Mouse (Mus musculus) neural tube, embryonic 11.5 days (tissue): ENCODE data around the gene Camkv. TPM values are rescaled to one million over a fixed set of nuclear protein-coding genes. Genes with fewer than 3 reads are reported as not detected.

Source experiments
- ATAC-seq: fragments of 200-750 bp; cut with Nextera tagmentation; 2 replicates; pipeline ENCODE4 v1.8.0; 2017; ENCODE audit warnings: moderate number of reproducible peaks, mild to moderate bottlenecking, moderate TSS enrichment, moderate library complexity; ENCODE audit not compliant: insufficient read depth, low FRiP score, low TSS enrichment
- DNase-seq: peaks from one replicate; pipeline ENCODE4 v3.0.0-alpha.2; 2015; ENCODE audit warnings: low spot score
- H3K27ac ChIP-seq: fragments of 300-500 bp; sonication (generic); 2 replicates; pipeline ENCODE4 v1.5.1; 2014; ENCODE audit warnings: low read depth, mild to moderate bottlenecking, low read length
- H3K27me3 ChIP-seq: fragments of 300-500 bp; sonication (generic); 2 replicates; pipeline ENCODE4 v1.6.1; 2014; ENCODE audit warnings: mild to moderate bottlenecking, low read length, mixed read lengths; ENCODE audit not compliant: control insufficient read depth, insufficient read depth
- H3K36me3 ChIP-seq: fragments of 300-500 bp; sonication (generic); 2 replicates; pipeline ENCODE4 v1.6.1; 2014; ENCODE audit warnings: mild to moderate bottlenecking, low read length, moderate library complexity, mixed read lengths; ENCODE audit not compliant: control insufficient read depth, insufficient read depth
- H3K4me1 ChIP-seq: fragments of 300-500 bp; sonication (generic); 2 replicates; pipeline ENCODE4 v1.6.1; 2014; ENCODE audit warnings: low read length, mixed read lengths; ENCODE audit not compliant: control insufficient read depth, insufficient read depth
- H3K4me2 ChIP-seq: fragments of 300-500 bp; sonication (generic); 2 replicates; pipeline ENCODE4 v1.6.1; 2014; ENCODE audit warnings: low read depth, mild to moderate bottlenecking, moderate library complexity
- H3K4me3 ChIP-seq: fragments of 300-500 bp; sonication (generic); 2 replicates; pipeline ENCODE4 v1.5.1; 2014; ENCODE audit warnings: low read depth, low read length
- H3K9ac ChIP-seq: fragments of 300-500 bp; sonication (generic); 2 replicates; pipeline ENCODE4 v1.6.1; 2014; ENCODE audit warnings: mild to moderate bottlenecking, low read length
- H3K9me3 ChIP-seq: fragments of 300-500 bp; sonication (generic); 2 replicates; pipeline ENCODE4 v1.6.1; 2016; ENCODE audit warnings: low read length; ENCODE audit not compliant: control insufficient read depth
- WGBS: fragments of 180-500 bp; shearing (Covaris S2); extraction: QIAGEN DNeasy Blood & Tissue Kit; methylation state at CpG from one replicate; pipeline ENCODE4 v1.1.7; 2014; 5-methylcytosine and 5-hydroxymethylcytosine counted together
- polyA plus RNA-seq: library from polyadenylated mRNA; unstranded; fragments of >200 nt; fragmentation: Nextera tagmentation; extraction: Ambion mirVana; gene quantifications from 2 replicates; pipeline ENCODE4 v1.2.1, GENCODE M21; 2014

Gene Camkv
- polyA plus RNA-seq, 1 experiment from 2014 or later: 4.3 TPM

- H3K9ac ChIP-seq: no peak overlapping the region
- DNase-seq (no peak), ATAC-seq (no peak)
- H3K9me3 ChIP-seq: no peaks in the 10 kb centered on the region
- H3K36me3 ChIP-seq: no peaks in the 10 kb centered on the region; the same call in 1 of the 2 replicates
- H3K4me2 ChIP-seq: peak overlapping the region; percentile 52
- H3K27me3 ChIP-seq: peaks cover 16% of the 10 kb centered on the region
- H3K27ac ChIP-seq: no peak overlapping the region
- peak overlapping the region; percentile 24; the same call in 1 of the 2 replicates for H3K4me3 ChIP-seq
- peaks cover 6% of the 10 kb centered on the region; the same call in 1 of the 2 replicates for H3K4me1 ChIP-seq
- WGBS: 11% methylated on average over 17 of the region's 17 CpGs
Observed at GRCm38 (mm10) chr9:107901627-107901914, 33.9 kb upstream of the Camkv start.

- H3K9ac ChIP-seq: no peak overlapping the region
- peaks cover 16% of the 10 kb centered on the region for H3K27me3 ChIP-seq
- 9% methylated on average over 4 of the region's 4 CpGs for WGBS
- DNase-seq: peak; percentile 90
- H3K4me2 ChIP-seq: no peak overlapping the region
- peaks cover 13% of the 10 kb centered on the region for H3K4me1 ChIP-seq
- H3K4me3 ChIP-seq: no peak overlapping the region
- no peak overlapping the region for H3K27ac ChIP-seq
- no peaks in the 10 kb centered on the region; the same call in 1 of the 2 replicates for H3K36me3 ChIP-seq
- no peak for ATAC-seq
- H3K9me3 ChIP-seq: no peaks in the 10 kb centered on the region
Observed at GRCm38 (mm10) chr9:107904726-107905125, 30.7 kb upstream of the Camkv start.

GRCm38 (mm10) chr9:107906252-107906966 lies 29.1 kb upstream of the Camkv start, which contains the start of gene Mst1r:
Gene Mst1r (plus strand): TSS chr9:107906873.
- WGBS: 15% methylated on average over 19 of the region's 19 CpGs
- no peaks in the 10 kb centered on the region for H3K9me3 ChIP-seq
- peaks cover 7% of the 10 kb centered on the region for H3K4me1 ChIP-seq
- no peaks in the 10 kb centered on the region; the same call in 1 of the 2 replicates for H3K36me3 ChIP-seq
- peak; percentile 66 for DNase-seq
- H3K4me2 ChIP-seq: peak within 1 kb of the TSS; percentile 53
- no peak within 1 kb of the TSS for H3K27ac ChIP-seq
- H3K4me3 ChIP-seq: peak within 1 kb of the TSS; percentile 21; the same call in 1 of the 2 replicates
- H3K9ac ChIP-seq: peak within 1 kb of the TSS; percentile 47
- ATAC-seq: peak; percentile 37; the same call in 1 of the 2 replicates
- H3K27me3 ChIP-seq: 0 out of 2 replicates have a peak, but pooled peaks cover 3% of the 10 kb centered on the region

- DNase-seq: no peak
- Histone ChIP-seq H3K27ac (no peak overlapping the region), H3K36me3 (no peaks in the 10 kb centered on the region; the same call in 1 of the 2 replicates), H3K27me3 (no peaks in the 10 kb centered on the region), H3K9me3 (no peaks in the 10 kb centered on the region), H3K4me3 (peak overlapping the region; percentile 21; the same call in 1 of the 2 replicates), H3K4me1 (peaks cover 7% of the 10 kb centered on the region), H3K9ac (peak overlapping the region; percentile 47), H3K4me2 (peak overlapping the region; percentile 53)
- 48% methylated on average over 31 of the region's 31 CpGs for WGBS
- ATAC-seq: no peak
Observed at GRCm38 (mm10) chr9:107906967-107907800, 28.3 kb upstream of the Camkv start.

- no peaks in the 10 kb centered on the region for H3K9me3 ChIP-seq
- no peaks in the 10 kb centered on the region; the same call in 1 of the 2 replicates for H3K36me3 ChIP-seq
- H3K9ac ChIP-seq: no peak overlapping the region
- 84% methylated on average over 14 of the region's 14 CpGs for WGBS
- ATAC-seq (no peak), DNase-seq (no peak)
- peaks cover 7% of the 10 kb centered on the region for H3K4me1 ChIP-seq
- no peak overlapping the region for H3K4me2 ChIP-seq
- H3K27me3 ChIP-seq: no peaks in the 10 kb centered on the region
- no peak overlapping the region for H3K4me3 ChIP-seq
- no peak overlapping the region for H3K27ac ChIP-seq
Observed at GRCm38 (mm10) chr9:107907801-107908120, 27.7 kb upstream of the Camkv start.

- Histone ChIP-seq H3K27ac (no peak overlapping the region), H3K27me3 (no peaks in the 10 kb centered on the region), H3K4me1 (peaks cover 7% of the 10 kb centered on the region), H3K9me3 (no peaks in the 10 kb centered on the region), H3K36me3 (no peaks in the 10 kb centered on the region), H3K4me3 (no peak overlapping the region), H3K9ac (no peak overlapping the region), H3K4me2 (no peak overlapping the region; the same call in 1 of the 2 replicates)
- 25% methylated on average over 18 of the region's 18 CpGs for WGBS
- ATAC-seq: no peak
- DNase-seq: no peak
Observed at GRCm38 (mm10) chr9:107908410-107909158, 26.9 kb upstream of the Camkv start.

- no peak overlapping the region for H3K4me3 ChIP-seq
- H3K27me3 ChIP-seq: no peaks in the 10 kb centered on the region
- WGBS: 93% methylated on average over 15 of the region's 15 CpGs
- no peak for DNase-seq
- no peak overlapping the region for H3K27ac ChIP-seq
- H3K9me3 ChIP-seq: no peaks in the 10 kb centered on the region
- no peak for ATAC-seq
- H3K4me1 ChIP-seq: peaks cover 7% of the 10 kb centered on the region
- H3K4me2 ChIP-seq: no peak overlapping the region
- no peak overlapping the region for H3K9ac ChIP-seq
- H3K36me3 ChIP-seq: no peaks in the 10 kb centered on the region
Observed at GRCm38 (mm10) chr9:107910025-107910769, 25.3 kb upstream of the Camkv start.
